Mouse (Mus musculus): ENCODE data around the gene Casp14.

DNA sequence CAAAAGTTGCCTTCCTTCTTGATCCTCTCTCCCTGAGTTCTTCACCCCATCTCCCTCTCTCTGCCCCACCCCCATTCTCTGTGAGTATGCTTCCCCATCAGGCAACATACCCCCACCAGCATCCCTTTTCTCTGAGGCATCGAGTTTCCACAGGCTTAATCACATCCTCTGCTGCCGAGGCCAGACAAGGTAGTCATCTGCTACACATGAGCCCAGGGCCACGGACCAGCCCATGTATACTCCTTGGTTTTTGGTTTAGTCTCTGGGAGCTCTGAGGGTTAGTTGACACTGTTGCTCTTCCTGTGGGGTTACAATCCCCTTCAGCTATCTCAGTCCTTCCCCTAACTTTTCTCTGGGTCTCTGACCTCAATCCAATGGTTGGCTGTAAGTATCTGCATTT is 17.2 kb downstream of the Casp14 start:
- TF ChIP-seq CTCF (IDR thresholded peaks at IDR 0.05; ENCODE audit: low read depth, low read length): no peak
- TF ChIP-seq POLR2A (IDR thresholded peaks at IDR 0.05; ENCODE audit: insufficient read depth, low read length): no peak
- TF ChIP-seq EP300 (IDR thresholded peaks at IDR 0.05; ENCODE audit: insufficient read depth, low read depth, low read length): no peak
